Mouse (Mus musculus) E14TG2a.4 (cell line): ENCODE measurements around the gene Teddm3.
"Not testable (repeated sequence)": the region's sequence is repeated elsewhere in the genome, so short reads cannot be mapped to it uniquely, and the experiment has no call there.

ENCODE experiments used
- CTCF ChIP-seq: conservative IDR thresholded peaks from 2 replicates; pipeline ENCODE4 v1.5.1; 2014; ENCODE audit warnings: low read length
- POU5F1 ChIP-seq: IDR thresholded peaks from 2 replicates; pipeline ENCODE4 v1.6.1; 2014; ENCODE audit warnings: low read length, borderline replicate concordance

DNA sequence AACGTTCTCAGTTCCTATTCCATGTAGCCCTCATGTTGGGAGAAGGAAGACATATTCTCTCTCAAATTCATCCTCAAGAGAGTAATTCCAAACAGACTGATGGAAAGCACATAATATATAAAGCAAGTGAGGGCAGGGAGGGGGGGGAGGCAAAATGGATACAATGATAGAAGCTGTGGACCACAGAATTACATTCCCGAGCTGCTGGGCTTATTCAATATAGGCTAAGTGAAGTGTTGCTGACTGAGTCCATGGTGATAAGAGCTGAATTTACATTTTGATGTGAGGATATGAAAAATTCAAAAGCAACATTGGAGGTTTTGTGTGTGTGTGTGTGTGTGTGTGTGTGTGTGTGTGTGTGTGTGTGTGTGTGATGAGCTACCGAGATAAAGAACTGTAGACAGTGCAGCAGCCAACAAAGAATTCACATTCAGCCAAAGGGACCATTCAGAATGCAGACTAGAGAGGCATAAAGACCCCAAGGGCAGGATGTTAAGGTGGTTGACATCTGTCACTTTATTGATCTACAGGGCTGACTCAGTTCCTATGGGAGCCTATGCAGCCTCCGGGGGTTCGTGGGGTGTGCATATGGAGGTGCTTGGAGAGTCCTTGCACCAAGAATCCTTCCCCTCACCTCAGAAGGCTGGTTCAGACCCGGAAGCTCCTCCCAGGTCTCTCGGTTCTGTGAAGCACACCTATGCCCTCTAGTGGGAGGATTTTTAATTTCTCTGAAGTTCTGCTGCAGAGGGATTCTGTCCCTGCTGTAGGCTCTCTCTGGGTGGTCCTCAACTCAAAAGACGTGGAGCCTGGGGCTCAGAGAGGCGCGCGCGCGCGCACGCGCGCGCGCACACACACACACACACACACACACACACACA is 11.8 kb upstream of the Teddm3 start:
- TF ChIP-seq CTCF, POU5F1: not testable (repeated sequence)
